In genomic region chr4:116221140-116221851, GRCm38 (mm10) we compare ENCODE assay signal across 8 mouse cellular contexts. TPM values are rescaled to one million over a fixed set of nuclear protein-coding genes. Genes with fewer than 3 reads are reported as not detected.
A peak's percentile ranks its signal among the peaks of the same experiment; 100 is the strongest.
DNase-seq lines count a peak whose midpoint lies in the region; ATAC-seq and TF ChIP-seq lines count a peak whose summit lies in the region.

Pik3r3 (plus strand) TSS chr4:116221618.

- peak within 1 kb of the TSS; percentile 91 for H3K9ac ChIP-seq in ES-E14 (ENCODE audit: insufficient read depth, low read depth, low read length, poor library complexity, severe bottlenecking)
- peak within 1 kb of the TSS; percentile 95 for H3K9ac ChIP-seq in forebrain, embryonic 15.5 days (replicated peaks)

- peak; percentile 100 for TF ChIP-seq POLR2A in lung, adult 2 months (IDR thresholded peaks at IDR 0.05; ENCODE audit: borderline replicate concordance, extremely low read depth, low read depth, low read length)

- intact Hi-C loops in heart, postnatal 25 days (cut with DNase I) = loop anchor here (2.0 kb wide), 1 partner anchor 44 kb away; no protein-coding TSS in a partner anchor

- peak; percentile 99 for ATAC-seq in forebrain, embryonic 15.5 days (replicated peaks)
- peak; percentile 97 for ATAC-seq in neutrophil, adult 5-6 weeks (ENCODE audit: extremely low read depth, insufficient number of reproducible peaks, low FRiP score, poor library complexity, severe bottlenecking)

- peak; percentile 95 for DNase-seq in ES-E14 (ENCODE audit: low read depth, low spot score)
- peak; percentile 99 for DNase-seq in cerebellum, adult 11-12 months
- peak; percentile 97 for DNase-seq in heart, postnatal 25 days (ENCODE audit: low spot score)
- peak; percentile 98 to 99 for DNase-seq in layer of hippocampus, adult 18-20 months (ENCODE audit: low spot score in 2 of 2)
- peak; percentile 97 for DNase-seq in lung, adult 2 months
- DNase-seq in thymus, adult 18-20 months = peak; percentile 99

- H3K9me3 ChIP-seq in ES-E14 (ENCODE audit: control insufficient read depth, insufficient read depth, low read depth, low read length) = no peaks in the 10 kb centered on the region
- no peaks in the 10 kb centered on the region for H3K9me3 ChIP-seq in forebrain, embryonic 15.5 days

- H3K27me3 ChIP-seq in forebrain, embryonic 15.5 days = no peaks in the 10 kb centered on the region

- H3K27ac ChIP-seq in ES-E14 (ENCODE audit: insufficient read depth, low read depth, low read length, poor library complexity, severe bottlenecking) = peak within 1 kb of the TSS; percentile 88
- peak within 1 kb of the TSS; percentile 100 for H3K27ac ChIP-seq in forebrain, embryonic 15.5 days (replicated peaks)

- WGBS in forebrain, embryonic 15.5 days = under 1% methylated on average over 53 of the region's 53 CpGs
- under 1% methylated on average over 53 of the region's 53 CpGs for WGBS in lung, adult 2 months

- no peaks in the 10 kb centered on the region; a peak in 2 of 4 replicates for H3K4me1 ChIP-seq in ES-E14 (ENCODE audit: control insufficient read depth in 2 of 2, insufficient read depth in 2 of 2, low read length in 2 of 2, poor library complexity in 1 of 2)
- peaks cover 11% of the 10 kb centered on the region for H3K4me1 ChIP-seq in forebrain, embryonic 15.5 days
- peaks cover 6% of the 10 kb centered on the region for H3K4me1 ChIP-seq in lung, adult 2 months (ENCODE audit: control insufficient read depth, insufficient read depth, low read length)

- TF ChIP-seq CTCF in lung, adult 2 months (IDR thresholded peaks at IDR 0.05; ENCODE audit: insufficient read depth, low read length) = no peak

- in situ Hi-C loops in ES-E14 (cut with MboI; ENCODE audit: low sequenced_read_pairs in 2 of 2, unreplicated experiment in 2 of 2) = no loop called here

- no peaks in the 10 kb centered on the region for H3K36me3 ChIP-seq in ES-E14 (ENCODE audit: control insufficient read depth, insufficient read depth, low read length, poor library complexity, severe bottlenecking)
- no peaks in the 10 kb centered on the region for H3K36me3 ChIP-seq in forebrain, embryonic 15.5 days

- H3K4me3 ChIP-seq in ES-E14 (ENCODE audit: insufficient read depth in 1 of 2, low read depth in 1 of 2, low read length in 2 of 2, poor library complexity in 1 of 2, severe bottlenecking in 1 of 2) = peak within 1 kb of the TSS; percentile 92 to 94
- H3K4me3 ChIP-seq in forebrain, embryonic 15.5 days = peak within 1 kb of the TSS; percentile 79
- H3K4me3 ChIP-seq in lung, adult 2 months (replicated peaks; ENCODE audit: extremely low read depth, low read depth, low read length) = peak within 1 kb of the TSS; percentile 99

- peak within 1 kb of the TSS; percentile 61 for H3K4me2 ChIP-seq in forebrain, embryonic 15.5 days (replicated peaks)

TF ChIP-seq in ES-E14, 5 proteins besides CTCF, POLR2A, EP300 and RAD21:
- TF ChIP-seq HCFC1 (IDR thresholded peaks at IDR 0.05; ENCODE audit: borderline replicate concordance, insufficient read depth, low read length) (no peak; the same call in 1 of the 2 replicates), ZC3H11A (IDR thresholded peaks at IDR 0.05; ENCODE audit: borderline replicate concordance, low read depth, low read length) (no peak), MAFK (IDR thresholded peaks at IDR 0.05; ENCODE audit: insufficient read depth, low read depth, low read length) (no peak), CHD2 (IDR thresholded peaks at IDR 0.05; ENCODE audit: low read depth, low read length) (no peak), ZNF384 (IDR thresholded peaks at IDR 0.05; ENCODE audit: low read depth, low read length) (no peak)

RNA-seq across cellular contexts. Expression of gene Pik3r3, which starts in this region (rescaled TPM):
- total RNA-seq in ES-E14 (2012; rRNA removed) = 5.4 and 7.8 TPM in 2 replicates
- polyA plus RNA-seq in forebrain, embryonic 15.5 days (2015; fragmentation: Nextera tagmentation; extraction: Ambion mirVana) = 80.2 and 81.1 TPM in 2 replicates
- 10 to 100 TPM; 12.9 to 13.1 TPM for total RNA-seq in heart, postnatal 25 days (2021)
- 10 to 100 TPM; 31.3 to 34.3 TPM for total RNA-seq in layer of hippocampus, adult 18-20 months (2021)
- 23.5 and 23.8 TPM in 2 replicates for polyA plus RNA-seq in lung, adult 2 months (2012; rRNA removed)
- 0.70 and 1.6 TPM in 2 replicates for total RNA-seq in neutrophil, adult 5-6 weeks (2017)

Comparison
In these comparisons a context has a peak if more than half of its experiments do, and no peak if none do; other contexts are left out.
1. Peak in every context shown above with its lines: DNase-seq, ATAC-seq, H3K4me3 ChIP-seq and H3K27ac ChIP-seq.